Mouse (Mus musculus) kidney, adult 2 months (tissue): Measurements from ENCODE around the gene Tmem185b.

Experiments
- CTCF ChIP-seq: fragments of 200-500 bp; conservative IDR thresholded peaks from 2 replicates; pipeline ENCODE4 v1.5.1; 2011; ENCODE audit warnings: low read depth, mild to moderate bottlenecking, control low read depth, low read length, moderate library complexity, mixed read lengths; ENCODE audit not compliant: insufficient read depth, insufficient read length
- POLR2A ChIP-seq: fragments of 200-500 bp; IDR thresholded peaks from one replicate; pipeline ENCODE4 v1.6.1; 2011; ENCODE audit warnings: low read depth, low read length, control low read depth

GRCm38 (mm10) chr1:119519286-119519685 lies 6.7 kb upstream of the Tmem185b start:
- TF ChIP-seq POLR2A (no peak), CTCF (no peak)
